15 mouse cellular contexts compared by ENCODE assay signal in genomic region chr2:79760018-79760417, GRCm38 (mm10). TPM values are rescaled to one million over a fixed set of nuclear protein-coding genes. Genes with fewer than 3 reads are reported as not detected.
DNase-seq lines count a peak whose midpoint lies in the region; ATAC-seq lines count a peak whose summit lies in the region.
"Had no signal": no experiment of that assay in that cellular context is flagged by ENCODE, and none has a peak within 500 bp of the region (broad histone marks: within the 10 kb centered on the region; RNA-seq: fewer than 3 reads in every experiment).

No protein-coding gene starts in this region.

- H3K27me3 ChIP-seq in embryonic facial prominence, embryonic 13.5 days = no peaks in the 10 kb centered on the region
- no peaks in the 10 kb centered on the region for H3K27me3 ChIP-seq in embryonic facial prominence, embryonic 10.5 days (replicated peaks; ENCODE audit: low read depth, poor library complexity, severe bottlenecking)
- H3K27me3 ChIP-seq: hindbrain, embryonic 15.5 days; midbrain, embryonic 13.5 days; neural tube, embryonic 15.5 days had no signal

- no peak overlapping the region for H3K4me3 ChIP-seq in embryonic facial prominence, embryonic 13.5 days
- H3K4me3 ChIP-seq in embryonic facial prominence, embryonic 10.5 days = no peak overlapping the region
- H3K4me3 ChIP-seq: hindbrain, embryonic 15.5 days; midbrain, embryonic 13.5 days; neural tube, embryonic 15.5 days had no signal

- H3K9me3 ChIP-seq in embryonic facial prominence, embryonic 13.5 days = no peaks in the 10 kb centered on the region
- H3K9me3 ChIP-seq in embryonic facial prominence, embryonic 10.5 days = no peaks in the 10 kb centered on the region
- H3K9me3 ChIP-seq: hindbrain, embryonic 15.5 days; midbrain, embryonic 13.5 days; neural tube, embryonic 15.5 days had no signal

- H3K9ac ChIP-seq in embryonic facial prominence, embryonic 13.5 days = no peak overlapping the region
- H3K9ac ChIP-seq: hindbrain, embryonic 15.5 days; liver, embryonic 14.5 days; midbrain, embryonic 13.5 days; neural tube, embryonic 15.5 days had no signal

- WGBS in embryonic facial prominence, embryonic 13.5 days = 62% methylated on average over 4 of the region's 4 CpGs
- WGBS in embryonic facial prominence, embryonic 10.5 days = 83% methylated on average over 4 of the region's 4 CpGs

- 0 out of 2 replicates have a peak overlapping the region, but pooled peaks have one; percentile 33 for H3K27ac ChIP-seq in embryonic facial prominence, embryonic 13.5 days
- no peak overlapping the region for H3K27ac ChIP-seq in embryonic facial prominence, embryonic 10.5 days (replicated peaks)
- H3K27ac ChIP-seq: hindbrain, embryonic 15.5 days; liver, embryonic 14.5 days; midbrain, embryonic 13.5 days; neural tube, embryonic 15.5 days had no signal

- peaks cover 13% of the 10 kb centered on the region for H3K4me1 ChIP-seq in embryonic facial prominence, embryonic 13.5 days
- H3K4me1 ChIP-seq in embryonic facial prominence, embryonic 10.5 days = no peaks in the 10 kb centered on the region
- H3K4me1 ChIP-seq: hindbrain, embryonic 15.5 days; midbrain, embryonic 13.5 days; neural tube, embryonic 15.5 days had no signal

- no peaks in the 10 kb centered on the region for H3K36me3 ChIP-seq in embryonic facial prominence, embryonic 13.5 days
- no peaks in the 10 kb centered on the region for H3K36me3 ChIP-seq in embryonic facial prominence, embryonic 10.5 days (replicated peaks)
- H3K36me3 ChIP-seq: hindbrain, embryonic 15.5 days; midbrain, embryonic 13.5 days; neural tube, embryonic 15.5 days had no signal

- DNase-seq in embryonic facial prominence, embryonic 10.5 days (ENCODE audit: low spot score) = no peak
- peak; percentile 17 for DNase-seq in lung, postnatal 14 days
- DNase-seq in lung, postnatal 4 days = no peak
- DNase-seq in layer of hippocampus, postnatal 36 days = peak; percentile 27 to 34
- peak; percentile 31 for DNase-seq in testis, postnatal 14 days (ENCODE audit: low spot score)
- DNase-seq in B cell, adult 2 months = no peak
- DNase-seq in cerebellum, adult 11-12 months = no peak

- no peak overlapping the region for H3K4me2 ChIP-seq in embryonic facial prominence, embryonic 13.5 days
- H3K4me2 ChIP-seq: hindbrain, embryonic 15.5 days; midbrain, embryonic 13.5 days; neural tube, embryonic 15.5 days had no signal

- ATAC-seq in embryonic facial prominence, embryonic 13.5 days (ENCODE audit: insufficient number of reproducible peaks, insufficient read depth, low FRiP score, low TSS enrichment, low read depth) = no peak
- ATAC-seq: forebrain, embryonic 16.5 days; midbrain, embryonic 13.5 days had no signal

RNA-seq across cellular contexts. Expression of gene Ppp1r1c, which starts 52.4 kb away (rescaled TPM):
- polyA plus RNA-seq in embryonic facial prominence, embryonic 13.5 days (2015; fragmentation: Nextera tagmentation; extraction: Ambion mirVana) = 0.53 and 0.99 TPM in 2 replicates
- polyA plus RNA-seq in embryonic facial prominence, embryonic 10.5 days (2016; fragmentation: Nextera tagmentation; extraction: Ambion mirVana) = 9.4 and 16.2 TPM in 2 replicates
- not detected for total RNA-seq in layer of hippocampus, postnatal 36 days (2021)
- polyA plus RNA-seq: cortical plate, adult 2 months; forebrain, embryonic 16.5 days; large intestine, adult 2 months; liver, embryonic 14.5 days had no signal

Comparison
In these comparisons a context has a peak if more than half of its experiments do, and no peak if none do; other contexts are left out.
1. DNase-seq: peak in lung, postnatal 14 days (single experiment), layer of hippocampus, postnatal 36 days (2 of 2) and testis, postnatal 14 days (single experiment); none in embryonic facial prominence, embryonic 10.5 days (single experiment), lung, postnatal 4 days (0 of 2), B cell, adult 2 months (0 of 2) and cerebellum, adult 11-12 months (single experiment).